46 mouse cellular contexts compared by ENCODE assay signal in genomic region chr1:88087513-88087912, GRCm38 (mm10). TPM values are rescaled to one million over a fixed set of nuclear protein-coding genes. Genes with fewer than 3 reads are reported as not detected.
"Had no signal": no experiment of that assay in that cellular context is flagged by ENCODE, and none has a peak within 500 bp of the region (broad histone marks: within the 10 kb centered on the region; RNA-seq: fewer than 3 reads in every experiment).

Gene Ugt1a8 (plus strand): TSS chr1:88087813.

- H3K9me3 ChIP-seq: limb, embryonic 10.5 days; limb, embryonic 12.5 days; limb, embryonic 13.5 days; limb, embryonic 15.5 days; liver, embryonic 12.5 days; liver, embryonic 13.5 days; liver, embryonic 15.5 days; lung, embryonic 15.5 days; megakaryocyte, embryonic 14.5 days; midbrain, embryonic 10.5 days; midbrain, embryonic 12.5 days; midbrain, embryonic 13.5 days; midbrain, embryonic 15.5 days; neural tube, embryonic 12.5 days; neural tube, embryonic 13.5 days had no signal

- H3K4me2 ChIP-seq: limb, embryonic 12.5 days; limb, embryonic 13.5 days; limb, embryonic 15.5 days; liver, embryonic 11.5 days; liver, embryonic 12.5 days; liver, embryonic 13.5 days; liver, embryonic 15.5 days; lung, embryonic 14.5 days; lung, embryonic 15.5 days; midbrain, embryonic 11.5 days; midbrain, embryonic 12.5 days; midbrain, embryonic 13.5 days; midbrain, embryonic 15.5 days; neural tube, embryonic 12.5 days; neural tube, embryonic 13.5 days had no signal

- H3K4me3 ChIP-seq: limb, embryonic 10.5 days; limb, embryonic 12.5 days; limb, embryonic 13.5 days; limb, embryonic 15.5 days; liver, embryonic 12.5 days; liver, embryonic 13.5 days; liver, embryonic 15.5 days; lung, embryonic 15.5 days; megakaryocyte, embryonic 14.5 days; midbrain, embryonic 10.5 days; midbrain, embryonic 12.5 days; midbrain, embryonic 13.5 days; midbrain, embryonic 15.5 days; myocyte; neural tube, embryonic 12.5 days; neural tube, embryonic 13.5 days had no signal

- H3K27ac ChIP-seq: limb, embryonic 10.5 days; limb, embryonic 12.5 days; limb, embryonic 13.5 days; limb, embryonic 15.5 days; liver, embryonic 12.5 days; liver, embryonic 13.5 days; liver, embryonic 14.5 days; liver, embryonic 15.5 days; lung, embryonic 15.5 days; macrophage; midbrain, embryonic 10.5 days; midbrain, embryonic 12.5 days; midbrain, embryonic 13.5 days; midbrain, embryonic 15.5 days; neural tube, embryonic 12.5 days; neural tube, embryonic 13.5 days had no signal

- H3K27me3 ChIP-seq: limb, embryonic 12.5 days; limb, embryonic 13.5 days; limb, embryonic 15.5 days; liver, embryonic 12.5 days; liver, embryonic 13.5 days; liver, embryonic 15.5 days; lung, embryonic 15.5 days; midbrain, embryonic 12.5 days; midbrain, embryonic 13.5 days; midbrain, embryonic 15.5 days; neural tube, embryonic 12.5 days; neural tube, embryonic 13.5 days had no signal

- H3K36me3 ChIP-seq: limb, embryonic 10.5 days; limb, embryonic 12.5 days; limb, embryonic 13.5 days; limb, embryonic 15.5 days; liver, embryonic 12.5 days; liver, embryonic 13.5 days; liver, embryonic 15.5 days; lung, embryonic 15.5 days; midbrain, embryonic 10.5 days; midbrain, embryonic 12.5 days; midbrain, embryonic 13.5 days; midbrain, embryonic 15.5 days; neural tube, embryonic 12.5 days; neural tube, embryonic 13.5 days had no signal

- H3K4me1 ChIP-seq: limb, embryonic 10.5 days; limb, embryonic 12.5 days; limb, embryonic 13.5 days; limb, embryonic 15.5 days; liver, embryonic 12.5 days; liver, embryonic 13.5 days; liver, embryonic 15.5 days; lung, embryonic 15.5 days; midbrain, embryonic 10.5 days; midbrain, embryonic 12.5 days; midbrain, embryonic 13.5 days; midbrain, embryonic 15.5 days; neural tube, embryonic 12.5 days; neural tube, embryonic 13.5 days had no signal

- DNase-seq: left cerebral cortex, postnatal 4 days; liver; liver, embryonic 13.5 days; liver, postnatal 0 days; lung, adult 18-20 months; lung, adult 2 months; lung, embryonic 14.5 days; lung, postnatal 10 days; lung, postnatal 14 days; lung, postnatal 4 days; midbrain, embryonic 14.5 days had no signal

- ATAC-seq: liver, embryonic 12.5 days; liver, postnatal 0 days; lung, postnatal 0 days; midbrain, embryonic 13.5 days; midbrain, embryonic 15.5 days; midbrain, embryonic 16.5 days had no signal

- H3K9ac ChIP-seq: limb, embryonic 12.5 days; limb, embryonic 13.5 days; limb, embryonic 15.5 days; liver, embryonic 12.5 days; liver, embryonic 13.5 days; liver, embryonic 14.5 days; liver, embryonic 15.5 days; liver, postnatal 0 days; lung, embryonic 14.5 days; lung, embryonic 15.5 days; midbrain, embryonic 12.5 days; midbrain, embryonic 13.5 days; midbrain, embryonic 15.5 days; neural tube, embryonic 12.5 days; neural tube, embryonic 13.5 days had no signal

RNA-seq across cellular contexts. Expression of gene Ugt1a8, which starts in this region (rescaled TPM):
- total RNA-seq: left cerebral cortex, postnatal 10 days; left cerebral cortex, postnatal 14 days; left cerebral cortex, postnatal 25 days; left cerebral cortex, postnatal 36 days; left cerebral cortex, postnatal 4 days; megakaryocyte progenitor cell, adult 5-6 weeks; megakaryocyte, adult 5-6 weeks; megakaryocyte-erythroid progenitor cell, adult 5-6 weeks; midbrain, postnatal 0 days; monocyte, adult 5-6 weeks had no signal
- polyA plus RNA-seq: limb, embryonic 10.5 days; limb, embryonic 11.5 days; limb, embryonic 12.5 days; limb, embryonic 13.5 days; limb, embryonic 14.5 days; limb, embryonic 15.5 days; liver, embryonic 11.5 days; liver, embryonic 12.5 days; liver, embryonic 13.5 days; liver, embryonic 14.5 days; liver, embryonic 15.5 days; liver, embryonic 16.5 days; liver, postnatal 0 days; lung, adult 2 months; lung, embryonic 14.5 days; lung, embryonic 15.5 days; lung, embryonic 16.5 days; lung, postnatal 0 days; macrophage; midbrain, embryonic 10.5 days; midbrain, embryonic 11.5 days; midbrain, embryonic 12.5 days; midbrain, embryonic 13.5 days; midbrain, embryonic 14.5 days; midbrain, embryonic 15.5 days; midbrain, embryonic 16.5 days; midbrain, postnatal 0 days; myocyte; neural tube, embryonic 11.5 days; neural tube, embryonic 12.5 days; neural tube, embryonic 13.5 days had no signal
